Mouse (Mus musculus): ENCODE data around the gene Casq1. TPM values are rescaled to one million over a fixed set of nuclear protein-coding genes. Genes with fewer than 3 reads are reported as not detected.

The Casq1 gene
- polyA plus RNA-seq, 1 experiment from 2014 or later: 7.9 TPM

- no peak for ATAC-seq (ENCODE audit: low read depth)
- Histone ChIP-seq H3K4me1 (replicated peaks; ENCODE audit: control insufficient read depth, insufficient read depth, low read length) (peaks cover 61% of the 10 kb centered on the region), H3K27me3 (ENCODE audit: control insufficient read depth, insufficient read depth, low read depth, low read length) (no peaks in the 10 kb centered on the region), H3K36me3 (ENCODE audit: control insufficient read depth, insufficient read depth, low read length) (peaks cover 27% of the 10 kb centered on the region), H3K4me2 (ENCODE audit: low read depth, low read length) (peak overlapping the region; percentile 34), H3K9me3 (ENCODE audit: control insufficient read depth, low read length) (no peaks in the 10 kb centered on the region), H3K4me3 (ENCODE audit: low read length) (no peak overlapping the region), H3K27ac (ENCODE audit: low read length) (peak overlapping the region; percentile 88), H3K9ac (ENCODE audit: low read length) (peak overlapping the region; percentile 29; the same call in 1 of the 2 replicates)
- WGBS: 19% methylated on average over 14 of the region's 14 CpGs
These were observed 17.4 kb downstream of the Casq1 start for GRCm38 (mm10) chr1:172201967-172202880.

- ATAC-seq (ENCODE audit: low read depth): no peak
- Histone ChIP-seq H3K9me3 (ENCODE audit: control insufficient read depth, low read length) (no peaks in the 10 kb centered on the region), H3K4me2 (ENCODE audit: low read depth, low read length) (0 out of 2 replicates have a peak overlapping the region, but pooled peaks have one; percentile 12), H3K9ac (ENCODE audit: low read length) (no peak overlapping the region), H3K27ac (ENCODE audit: low read length) (peak overlapping the region; percentile 55), H3K4me3 (ENCODE audit: low read length) (no peak overlapping the region), H3K4me1 (replicated peaks; ENCODE audit: control insufficient read depth, insufficient read depth, low read length) (peaks cover 55% of the 10 kb centered on the region), H3K36me3 (ENCODE audit: control insufficient read depth, insufficient read depth, low read length) (peaks cover 39% of the 10 kb centered on the region), H3K27me3 (ENCODE audit: control insufficient read depth, insufficient read depth, low read depth, low read length) (no peaks in the 10 kb centered on the region)
- WGBS: 28% methylated on average over 7 of the region's 7 CpGs
These were observed 18.7 kb downstream of the Casq1 start for GRCm38 (mm10) chr1:172200871-172201447.

DNA sequence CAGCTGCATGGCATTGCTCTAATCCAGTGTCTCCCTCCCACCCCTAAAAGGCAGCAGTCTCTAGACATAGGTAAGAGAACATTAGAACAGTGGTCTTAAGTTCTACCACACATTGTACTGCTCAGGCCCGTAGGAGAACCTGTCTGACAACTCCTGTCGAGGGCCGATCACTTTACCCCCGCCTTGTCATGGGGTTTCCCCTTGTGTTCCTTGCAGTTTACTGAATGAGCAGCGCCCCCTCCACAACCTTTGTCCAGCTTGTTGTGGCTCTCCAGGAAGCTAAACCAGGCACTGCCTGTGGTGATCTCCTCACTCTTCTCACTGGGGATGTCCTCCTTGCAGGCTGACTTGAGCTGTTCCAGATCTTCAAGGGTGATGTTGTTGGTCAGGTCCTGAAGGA is 19.5 kb downstream of the Casq1 start:
- no peaks in the 10 kb centered on the region for H3K27me3 ChIP-seq (ENCODE audit: control insufficient read depth, insufficient read depth, low read depth, low read length)
- H3K4me3 ChIP-seq (ENCODE audit: low read length): no peak overlapping the region
- peaks cover 48% of the 10 kb centered on the region for H3K4me1 ChIP-seq (replicated peaks; ENCODE audit: control insufficient read depth, insufficient read depth, low read length)
- 53% methylated on average over 5 of the region's 5 CpGs for WGBS
- H3K9me3 ChIP-seq (ENCODE audit: control insufficient read depth, low read length): no peaks in the 10 kb centered on the region
- no peak overlapping the region for H3K4me2 ChIP-seq (ENCODE audit: low read depth, low read length)
- peak; percentile 34; the same call in 1 of the 2 replicates for ATAC-seq (ENCODE audit: low read depth)
- H3K36me3 ChIP-seq (ENCODE audit: control insufficient read depth, insufficient read depth, low read length): peaks cover 42% of the 10 kb centered on the region
- no peak overlapping the region for H3K9ac ChIP-seq (ENCODE audit: low read length)
- H3K27ac ChIP-seq (ENCODE audit: low read length): peak overlapping the region; percentile 23; the same call in 1 of the 2 replicates

GRCm38 (mm10) chr1:172198996-172199395 is 20.7 kb downstream of the Casq1 start:
- Histone ChIP-seq H3K9me3 (ENCODE audit: control insufficient read depth, low read length) (no peaks in the 10 kb centered on the region), H3K27ac (ENCODE audit: low read length) (no peak overlapping the region), H3K4me3 (ENCODE audit: low read length) (no peak overlapping the region), H3K9ac (ENCODE audit: low read length) (no peak overlapping the region), H3K36me3 (ENCODE audit: control insufficient read depth, insufficient read depth, low read length) (peaks cover 50% of the 10 kb centered on the region), H3K27me3 (ENCODE audit: control insufficient read depth, insufficient read depth, low read depth, low read length) (no peaks in the 10 kb centered on the region), H3K4me2 (ENCODE audit: low read depth, low read length) (no peak overlapping the region), H3K4me1 (replicated peaks; ENCODE audit: control insufficient read depth, insufficient read depth, low read length) (peaks cover 36% of the 10 kb centered on the region)
- ATAC-seq (ENCODE audit: low read depth): no peak
- WGBS: 87% methylated on average over 4 of the region's 4 CpGs

GRCm38 (mm10) chr1:172198316-172198715 is 21.4 kb downstream of the Casq1 start:
- H3K27me3 ChIP-seq (ENCODE audit: control insufficient read depth, insufficient read depth, low read depth, low read length): no peaks in the 10 kb centered on the region
- H3K4me2 ChIP-seq (ENCODE audit: low read depth, low read length): no peak overlapping the region
- H3K9me3 ChIP-seq (ENCODE audit: control insufficient read depth, low read length): no peaks in the 10 kb centered on the region
- H3K27ac ChIP-seq (ENCODE audit: low read length): no peak overlapping the region
- H3K4me3 ChIP-seq (ENCODE audit: low read length): no peak overlapping the region
- WGBS: 80% methylated on average over 8 of the region's 8 CpGs
- H3K4me1 ChIP-seq (replicated peaks; ENCODE audit: control insufficient read depth, insufficient read depth, low read length): peaks cover 30% of the 10 kb centered on the region
- H3K36me3 ChIP-seq (ENCODE audit: control insufficient read depth, insufficient read depth, low read length): peaks cover 55% of the 10 kb centered on the region
- H3K9ac ChIP-seq (ENCODE audit: low read length): no peak overlapping the region
- no peak for ATAC-seq (ENCODE audit: low read depth)

DNA sequence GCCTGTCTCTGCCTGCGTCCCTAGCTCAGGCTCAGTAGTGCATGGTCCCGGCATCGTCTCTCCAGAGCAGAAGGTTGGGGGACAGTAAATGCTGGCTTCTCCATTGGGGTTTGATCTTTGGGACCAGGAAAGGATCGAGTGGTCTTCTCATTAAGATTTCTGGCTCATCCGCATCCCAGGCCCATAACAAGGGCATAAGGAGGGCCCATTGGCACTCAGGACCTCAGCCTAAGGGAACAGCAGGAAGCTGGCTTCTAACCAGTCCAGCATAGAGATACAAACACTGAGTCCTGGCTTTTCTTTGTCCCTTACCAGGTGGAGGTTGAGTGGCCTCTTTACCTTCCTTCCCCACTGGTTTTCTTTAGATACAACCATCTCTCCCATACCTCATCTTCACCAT is 21.8 kb downstream of the Casq1 start:
- H3K36me3 ChIP-seq (ENCODE audit: control insufficient read depth, insufficient read depth, low read length): peaks cover 55% of the 10 kb centered on the region
- H3K4me2 ChIP-seq (ENCODE audit: low read depth, low read length): no peak overlapping the region
- 77% methylated on average over 5 of the region's 5 CpGs for WGBS
- no peaks in the 10 kb centered on the region for H3K9me3 ChIP-seq (ENCODE audit: control insufficient read depth, low read length)
- H3K4me1 ChIP-seq (replicated peaks; ENCODE audit: control insufficient read depth, insufficient read depth, low read length): peaks cover 25% of the 10 kb centered on the region
- H3K27me3 ChIP-seq (ENCODE audit: control insufficient read depth, insufficient read depth, low read depth, low read length): no peaks in the 10 kb centered on the region
- no peak overlapping the region for H3K9ac ChIP-seq (ENCODE audit: low read length)
- H3K4me3 ChIP-seq (ENCODE audit: low read length): no peak overlapping the region
- H3K27ac ChIP-seq (ENCODE audit: low read length): no peak overlapping the region
- ATAC-seq (ENCODE audit: low read depth): no peak

GRCm38 (mm10) chr1:172197146-172197545 is 22.5 kb downstream of the Casq1 start:
- Histone ChIP-seq H3K27ac (ENCODE audit: low read length) (no peak overlapping the region), H3K4me1 (replicated peaks; ENCODE audit: control insufficient read depth, insufficient read depth, low read length) (peaks cover 18% of the 10 kb centered on the region), H3K27me3 (ENCODE audit: control insufficient read depth, insufficient read depth, low read depth, low read length) (no peaks in the 10 kb centered on the region), H3K9ac (ENCODE audit: low read length) (no peak overlapping the region), H3K4me2 (ENCODE audit: low read depth, low read length) (no peak overlapping the region), H3K4me3 (ENCODE audit: low read length) (no peak overlapping the region), H3K9me3 (ENCODE audit: control insufficient read depth, low read length) (no peaks in the 10 kb centered on the region), H3K36me3 (ENCODE audit: control insufficient read depth, insufficient read depth, low read length) (peaks cover 60% of the 10 kb centered on the region)
- 82% methylated on average over 3 of the region's 3 CpGs for WGBS
- no peak for ATAC-seq (ENCODE audit: low read depth)

- Histone ChIP-seq H3K27me3 (ENCODE audit: control insufficient read depth, insufficient read depth, low read depth, low read length) (no peaks in the 10 kb centered on the region), H3K9ac (ENCODE audit: low read length) (no peak overlapping the region), H3K4me3 (ENCODE audit: low read length) (no peak overlapping the region), H3K4me2 (ENCODE audit: low read depth, low read length) (no peak overlapping the region), H3K9me3 (ENCODE audit: control insufficient read depth, low read length) (no peaks in the 10 kb centered on the region), H3K4me1 (replicated peaks; ENCODE audit: control insufficient read depth, insufficient read depth, low read length) (no peaks in the 10 kb centered on the region; the same call in 1 of the 2 replicates), H3K27ac (ENCODE audit: low read length) (no peak overlapping the region), H3K36me3 (ENCODE audit: control insufficient read depth, insufficient read depth, low read length) (peaks cover 59% of the 10 kb centered on the region)
- 70% methylated on average over 8 of the region's 8 CpGs for WGBS
- ATAC-seq (ENCODE audit: low read depth): no peak
These were observed 25.2 kb downstream of the Casq1 start for GRCm38 (mm10) chr1:172194435-172194834.

DNA sequence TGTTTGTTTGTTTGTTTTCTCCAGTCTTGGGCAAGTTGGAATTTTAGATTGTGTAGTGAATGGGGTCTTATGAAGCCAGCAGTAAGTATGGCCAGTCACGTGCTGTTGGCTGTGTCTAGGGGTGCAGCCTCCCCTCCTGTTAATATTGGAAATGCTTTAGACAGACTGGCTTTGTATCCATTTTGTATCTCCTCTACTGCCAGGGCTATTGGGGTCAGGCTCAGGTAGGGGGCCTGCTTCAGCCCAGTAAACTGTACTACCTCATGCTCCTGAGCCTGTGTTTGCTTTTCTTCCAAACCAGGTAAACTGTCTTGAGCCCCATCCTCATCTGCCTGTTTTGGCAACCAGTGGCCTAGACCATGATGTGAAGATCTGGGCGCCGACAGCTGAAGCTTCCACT is 27.5 kb downstream of the Casq1 start:
- H3K27ac ChIP-seq (ENCODE audit: low read length): no peak overlapping the region
- H3K4me3 ChIP-seq (ENCODE audit: low read length): no peak overlapping the region
- H3K27me3 ChIP-seq (ENCODE audit: control insufficient read depth, insufficient read depth, low read depth, low read length): no peaks in the 10 kb centered on the region
- H3K4me2 ChIP-seq (ENCODE audit: low read depth, low read length): no peak overlapping the region
- no peaks in the 10 kb centered on the region for H3K9me3 ChIP-seq (ENCODE audit: control insufficient read depth, low read length)
- no peak overlapping the region for H3K9ac ChIP-seq (ENCODE audit: low read length)
- no peak for ATAC-seq (ENCODE audit: low read depth)
- peaks cover 53% of the 10 kb centered on the region for H3K36me3 ChIP-seq (ENCODE audit: control insufficient read depth, insufficient read depth, low read length)
- WGBS: 91% methylated on average over 3 of the region's 3 CpGs
- H3K4me1 ChIP-seq (replicated peaks; ENCODE audit: control insufficient read depth, insufficient read depth, low read length): no peaks in the 10 kb centered on the region
